Mouse (Mus musculus) kidney, embryonic 15.5 days (tissue): Measurements from ENCODE around the gene Txn1. TPM values are rescaled to one million over a fixed set of nuclear protein-coding genes. Genes with fewer than 3 reads are reported as not detected.

Source experiments
- ATAC-seq: fragments of 200-750 bp; cut with Nextera tagmentation; replicated peaks from 2 replicates; pipeline ENCODE4 v1.8.0; 2017; ENCODE audit warnings: moderate TSS enrichment; ENCODE audit not compliant: low FRiP score
- H3K27ac ChIP-seq: fragments of 300-500 bp; sonication (generic); 2 replicates; pipeline ENCODE4 v1.5.1; 2015; ENCODE audit warnings: mild to moderate bottlenecking, inconsistent platforms
- H3K27me3 ChIP-seq: fragments of 300-500 bp; sonication (generic); 2 replicates; pipeline ENCODE4 v1.6.1; 2015; ENCODE audit warnings: inconsistent platforms
- H3K36me3 ChIP-seq: fragments of 300-500 bp; sonication (generic); 2 replicates; pipeline ENCODE4 v1.6.1; 2015; ENCODE audit warnings: inconsistent platforms
- H3K4me1 ChIP-seq: fragments of 300-500 bp; sonication (generic); 2 replicates; pipeline ENCODE4 v1.6.1; 2015; ENCODE audit warnings: inconsistent platforms
- H3K4me2 ChIP-seq: fragments of 300-500 bp; sonication (generic); 2 replicates; pipeline ENCODE4 v1.6.1; 2015; ENCODE audit warnings: moderate library complexity, mild to moderate bottlenecking, inconsistent platforms
- H3K4me3 ChIP-seq: fragments of 300-500 bp; sonication (generic); replicated peaks from 2 replicates; pipeline ENCODE4 v1.5.1; 2015; ENCODE audit warnings: mild to moderate bottlenecking, inconsistent platforms
- H3K9ac ChIP-seq: fragments of 300-500 bp; sonication (generic); 2 replicates; pipeline ENCODE4 v1.6.1; 2015; ENCODE audit warnings: mild to moderate bottlenecking, inconsistent platforms
- H3K9me3 ChIP-seq: fragments of 300-500 bp; sonication (generic); replicated peaks from 2 replicates; pipeline ENCODE4 v1.6.1; 2016; ENCODE audit warnings: inconsistent platforms
- WGBS: fragments of 180-500 bp; shearing (Covaris S2); methylation state at CpG from one replicate; pipeline ENCODE4 v1.1.7; 2015; ENCODE audit warnings: mixed read lengths; 5-methylcytosine and 5-hydroxymethylcytosine counted together
- polyA plus RNA-seq: library from polyadenylated mRNA; unstranded; fragments of >200 nt; fragmentation: Nextera tagmentation; extraction: Ambion mirVana; gene quantifications from 2 replicates; pipeline ENCODE4 v1.2.1, GENCODE M21; 2015

Txn1 gene
- polyA plus RNA-seq, 1 experiment from 2014 or later: 476 TPM

DNA sequence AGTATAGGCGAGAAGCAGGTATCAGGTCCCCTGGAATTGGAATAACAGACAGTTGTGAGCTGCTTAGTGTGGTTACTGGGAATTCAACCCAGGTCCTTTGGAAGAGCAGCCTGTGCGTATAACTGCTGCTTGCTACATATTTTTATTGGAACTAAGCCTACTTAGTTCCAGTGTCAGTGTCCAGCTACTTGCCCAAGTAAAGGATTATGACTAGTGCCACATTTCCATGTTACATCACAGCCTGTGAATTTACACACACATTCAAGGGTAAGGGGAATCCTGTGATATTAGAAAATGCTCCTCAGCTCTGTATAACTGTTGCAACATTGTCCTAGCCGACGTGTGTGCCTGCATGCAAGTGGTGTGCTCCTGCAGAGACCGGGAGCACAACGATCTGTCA is 18.9 kb downstream of the Txn1 start:
- H3K9ac ChIP-seq: no peak overlapping the region
- H3K27ac ChIP-seq: no peak overlapping the region
- no peaks in the 10 kb centered on the region for H3K4me1 ChIP-seq
- H3K4me2 ChIP-seq: no peak overlapping the region
- 0 out of 2 replicates have a peak, but pooled peaks cover 6% of the 10 kb centered on the region for H3K9me3 ChIP-seq
- WGBS: 79% methylated on average over 6 of the region's 6 CpGs
- H3K36me3 ChIP-seq: peaks cover 2% of the 10 kb centered on the region; the same call in 1 of the 2 replicates
- no peak overlapping the region for H3K4me3 ChIP-seq
- no peaks in the 10 kb centered on the region for H3K27me3 ChIP-seq
- ATAC-seq: no peak

DNA sequence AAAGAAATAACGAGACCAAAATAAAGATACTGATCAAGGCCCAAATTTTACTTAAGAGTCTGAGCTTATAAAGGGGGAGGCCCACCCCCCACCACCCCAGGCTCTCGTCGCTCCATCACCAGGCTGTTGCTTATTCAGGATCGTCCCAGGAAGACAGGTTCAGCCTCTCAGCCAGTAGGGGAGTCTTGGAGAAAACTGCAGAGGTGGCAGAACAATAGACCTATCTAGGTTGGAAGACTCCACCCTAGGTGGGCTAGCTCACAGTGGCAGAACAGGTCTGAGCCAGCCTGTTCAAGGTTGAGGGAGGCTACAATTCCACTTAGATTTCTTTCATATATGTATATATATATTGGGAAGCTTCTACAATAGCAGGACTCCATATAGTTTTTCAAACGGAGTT is 22.0 kb downstream of the Txn1 start:
- Histone ChIP-seq H3K27ac (no peak overlapping the region), H3K9me3 (0 out of 2 replicates have a peak, but pooled peaks cover 6% of the 10 kb centered on the region), H3K4me2 (no peak overlapping the region), H3K27me3 (no peaks in the 10 kb centered on the region), H3K9ac (no peak overlapping the region), H3K4me1 (no peaks in the 10 kb centered on the region), H3K36me3 (no peaks in the 10 kb centered on the region), H3K4me3 (no peak overlapping the region)
- WGBS: 79% methylated on average over 5 of the region's 5 CpGs
- no peak for ATAC-seq

DNA sequence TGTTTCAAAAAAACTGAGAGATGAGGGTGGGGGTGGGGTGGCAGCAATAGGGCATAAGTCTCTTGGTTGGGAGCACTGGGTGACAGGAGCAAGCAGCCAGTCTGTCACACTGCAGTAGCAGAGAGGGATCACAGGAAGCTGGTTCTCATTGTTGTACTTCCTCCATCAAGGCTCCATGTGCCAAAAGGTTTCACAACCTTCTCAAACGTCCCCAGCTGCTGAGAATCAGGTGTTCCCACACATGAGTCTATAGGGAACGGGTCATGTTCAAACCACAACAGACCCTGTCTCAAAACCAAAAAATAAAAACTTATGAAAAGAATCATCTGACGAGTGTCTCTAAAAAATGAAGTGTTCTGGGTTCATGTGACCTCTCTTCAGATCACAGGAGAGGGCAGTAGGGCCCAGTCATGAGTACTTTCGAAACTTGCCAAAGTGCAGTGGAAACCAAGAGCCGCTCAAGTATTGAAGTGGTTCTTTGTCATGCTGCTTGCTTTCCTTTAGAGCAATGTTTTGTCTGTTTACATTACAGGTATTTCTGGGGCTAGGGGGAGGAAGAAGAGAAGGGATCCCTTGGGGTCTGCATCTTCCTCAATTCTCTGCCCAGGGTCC is 25.5 kb downstream of the Txn1 start:
- H3K9me3 ChIP-seq: 0 out of 2 replicates have a peak, but pooled peaks cover 6% of the 10 kb centered on the region
- ATAC-seq: no peak
- H3K4me1 ChIP-seq: no peaks in the 10 kb centered on the region
- H3K27me3 ChIP-seq: no peaks in the 10 kb centered on the region
- WGBS: 74% methylated on average over 5 of the region's 5 CpGs
- H3K4me2 ChIP-seq: no peak overlapping the region
- H3K27ac ChIP-seq: no peak overlapping the region
- H3K4me3 ChIP-seq: no peak overlapping the region
- no peak overlapping the region for H3K9ac ChIP-seq
- no peaks in the 10 kb centered on the region for H3K36me3 ChIP-seq

DNA sequence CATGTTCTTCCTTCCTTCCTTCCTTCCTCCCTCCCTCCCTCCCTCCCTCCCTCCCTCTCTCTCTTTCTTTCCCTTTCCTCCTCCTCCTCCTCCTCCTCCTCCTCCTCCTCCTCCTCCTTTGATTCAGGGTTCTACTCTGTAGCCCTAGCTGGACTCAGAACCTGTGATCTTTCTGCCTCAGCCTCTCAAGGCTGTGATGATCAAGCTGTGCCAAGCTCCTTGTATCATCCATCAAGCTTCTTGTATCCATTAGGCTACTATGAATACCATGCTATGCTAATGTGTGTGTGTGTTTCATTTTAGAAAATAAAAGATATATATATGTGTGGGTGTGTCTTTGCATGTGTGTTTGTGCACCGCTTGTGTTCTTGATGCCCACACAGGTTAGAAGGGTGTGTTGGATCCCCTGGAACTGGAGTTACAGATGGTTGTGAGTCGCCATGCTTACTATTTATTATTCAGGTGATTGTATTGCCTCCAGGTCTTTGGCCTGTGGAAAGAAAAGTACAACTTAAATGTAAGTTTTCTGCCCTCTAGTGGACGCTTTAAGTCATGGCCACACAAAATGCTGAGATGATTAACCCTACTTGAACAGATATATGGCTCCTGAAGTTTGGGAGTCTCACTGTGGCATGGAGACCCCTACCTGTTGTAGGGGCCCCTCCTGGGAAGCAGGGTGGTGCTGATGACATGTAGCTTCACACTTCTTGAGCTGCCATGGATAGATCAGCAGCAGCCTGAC is 28.6 kb downstream of the Txn1 start:
- ATAC-seq: 0 out of 2 replicates have a peak, but pooled peaks have one; percentile 18

DNA sequence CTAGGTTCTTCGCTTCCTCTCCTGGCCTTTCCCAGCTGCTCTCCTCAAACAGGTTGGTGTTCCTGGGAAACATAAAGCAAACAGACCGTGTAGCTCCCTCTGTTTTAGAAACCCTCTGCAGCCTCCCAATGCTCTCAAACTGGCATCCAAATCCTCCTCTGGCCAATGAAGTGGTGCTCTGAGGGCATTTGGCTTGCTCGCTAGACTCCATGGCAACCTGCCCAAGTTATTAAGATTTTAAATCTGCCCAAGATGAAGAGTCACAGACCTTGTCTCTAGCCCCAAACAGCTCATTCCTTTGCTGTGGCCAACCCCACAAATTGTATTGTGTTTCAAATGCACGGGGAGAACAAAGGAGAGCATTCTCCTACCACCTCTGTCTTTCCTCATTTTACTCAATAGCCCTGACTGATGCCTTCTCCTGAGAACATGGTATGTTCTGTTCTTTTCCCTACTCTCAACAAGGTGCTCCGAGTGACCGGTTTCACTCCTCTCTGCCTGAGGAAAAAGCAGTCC is 31.6 kb downstream of the Txn1 start:
- H3K4me3 ChIP-seq: no peak overlapping the region
- no peak for ATAC-seq
- no peaks in the 10 kb centered on the region for H3K9me3 ChIP-seq
- H3K9ac ChIP-seq: no peak overlapping the region
- H3K4me2 ChIP-seq: no peak overlapping the region
- peaks cover 10% of the 10 kb centered on the region for H3K4me1 ChIP-seq
- 79% methylated on average over 6 of the region's 6 CpGs for WGBS
- no peaks in the 10 kb centered on the region for H3K27me3 ChIP-seq
- no peaks in the 10 kb centered on the region for H3K36me3 ChIP-seq
- H3K27ac ChIP-seq: no peak overlapping the region

More for the DNA sequence above, 28.6 kb downstream of the Txn1 start:
- H3K36me3 ChIP-seq: no peaks in the 10 kb centered on the region
- H3K4me3 ChIP-seq: no peak overlapping the region
- H3K4me2 ChIP-seq: no peak overlapping the region
- WGBS: 26% methylated on average over 3 of the region's 3 CpGs
- 0 out of 2 replicates have a peak, but pooled peaks cover under 1% of the 10 kb centered on the region for H3K9me3 ChIP-seq
- no peak overlapping the region for H3K27ac ChIP-seq
- no peak overlapping the region for H3K9ac ChIP-seq
- H3K27me3 ChIP-seq: no peaks in the 10 kb centered on the region
- H3K4me1 ChIP-seq: no peaks in the 10 kb centered on the region

DNA sequence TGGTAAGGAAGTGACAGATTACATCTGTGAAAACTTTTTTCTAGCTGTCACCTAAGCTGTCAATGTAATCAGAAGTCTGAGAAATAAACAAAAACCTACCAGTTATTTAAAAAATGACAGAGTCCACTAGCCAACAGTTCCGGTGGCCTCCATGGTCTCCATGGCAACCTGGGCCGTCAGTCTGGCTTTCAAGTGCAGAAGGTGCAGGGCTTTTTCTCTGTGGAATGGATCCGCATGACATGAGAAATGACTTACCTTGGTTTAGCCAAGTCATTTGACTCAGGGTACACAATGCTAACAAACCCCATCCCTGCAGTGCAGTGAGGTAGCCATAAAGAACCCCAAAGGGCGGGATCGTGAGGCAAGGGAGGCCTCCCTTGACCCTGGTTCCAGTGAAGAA is 34.0 kb downstream of the Txn1 start:
- 46% methylated on average over 5 of the region's 5 CpGs for WGBS
- Histone ChIP-seq H3K27ac (no peak overlapping the region), H3K4me3 (no peak overlapping the region), H3K36me3 (no peaks in the 10 kb centered on the region), H3K9me3 (no peaks in the 10 kb centered on the region), H3K4me1 (peaks cover 15% of the 10 kb centered on the region), H3K4me2 (no peak overlapping the region), H3K27me3 (no peaks in the 10 kb centered on the region), H3K9ac (no peak overlapping the region)
- no peak for ATAC-seq

DNA sequence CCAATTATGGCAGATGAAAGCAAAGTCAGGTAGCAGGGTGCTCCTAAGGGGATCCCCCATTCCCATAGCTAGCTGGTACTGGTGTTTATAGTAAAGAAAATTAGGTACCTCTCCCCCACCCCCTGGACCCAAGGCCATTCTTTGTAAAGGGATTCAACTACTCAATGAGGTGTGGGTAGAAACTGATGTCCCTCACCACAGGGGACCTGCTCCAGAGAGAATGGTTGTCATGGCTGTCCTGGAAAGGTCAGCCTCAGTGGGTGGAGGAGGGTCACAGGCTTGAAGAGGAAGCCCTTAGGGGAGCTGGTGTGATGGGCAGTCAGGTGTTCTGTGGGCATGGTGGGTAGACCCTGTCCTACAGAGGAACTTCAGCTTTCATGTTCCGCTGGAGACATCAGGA is 35.7 kb downstream of the Txn1 start:
- H3K9ac ChIP-seq: no peak overlapping the region
- no peaks in the 10 kb centered on the region for H3K9me3 ChIP-seq
- no peak overlapping the region for H3K4me2 ChIP-seq
- no peak overlapping the region for H3K27ac ChIP-seq
- ATAC-seq: no peak
- H3K4me3 ChIP-seq: no peak overlapping the region
- H3K27me3 ChIP-seq: no peaks in the 10 kb centered on the region
- H3K4me1 ChIP-seq: peaks cover 28% of the 10 kb centered on the region
- 86% methylated on average over 1 of the region's 1 CpGs for WGBS
- H3K36me3 ChIP-seq: no peaks in the 10 kb centered on the region

DNA sequence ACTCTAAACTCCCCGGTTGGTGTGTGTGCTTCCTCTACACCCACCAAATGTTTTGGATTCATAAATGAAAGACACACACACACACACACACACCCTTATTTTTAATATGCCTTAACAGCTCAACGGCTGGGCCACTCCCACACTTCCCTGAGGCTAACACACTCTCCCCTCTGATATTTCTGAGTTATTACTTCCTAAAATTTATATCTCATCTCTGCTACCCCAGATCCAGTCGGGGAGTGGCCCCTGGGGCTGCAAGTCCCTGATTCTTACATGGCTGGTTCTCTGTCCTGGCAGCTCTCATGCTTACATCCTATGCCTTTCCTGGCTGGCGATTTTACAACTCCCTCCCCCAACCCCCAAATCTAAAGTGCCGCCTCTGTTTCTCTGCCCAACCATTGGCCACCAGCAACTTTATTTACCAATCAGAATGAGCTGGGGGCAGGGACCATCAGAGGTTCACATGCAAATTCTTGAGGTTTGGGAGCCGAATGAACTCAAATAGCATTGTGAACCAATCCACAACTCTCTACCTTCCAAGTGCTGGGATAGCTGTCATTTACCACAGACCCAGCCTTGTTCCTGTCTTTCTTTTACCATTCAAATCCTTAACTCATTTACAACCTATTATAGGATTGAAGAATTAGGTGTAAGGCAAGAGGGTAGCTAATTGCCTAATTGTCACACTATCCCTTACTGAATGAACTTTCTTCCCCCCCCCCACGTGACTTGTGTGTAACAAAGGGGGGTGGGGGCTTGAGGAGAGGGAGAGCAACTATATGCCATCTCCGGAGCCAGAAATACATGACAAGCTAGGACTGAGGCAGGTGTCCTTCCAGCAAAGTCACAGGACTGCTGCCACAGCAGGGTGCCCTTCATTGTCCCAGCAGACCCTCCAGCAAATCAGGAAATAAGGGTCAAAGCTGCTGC is 36.5 kb downstream of the Txn1 start:
- Histone ChIP-seq H3K9me3 (no peaks in the 10 kb centered on the region), H3K4me1 (peaks cover 32% of the 10 kb centered on the region), H3K27ac (no peak overlapping the region), H3K9ac (no peak overlapping the region), H3K4me2 (peak overlapping the region; percentile 10; the same call in 1 of the 2 replicates), H3K4me3 (no peak overlapping the region), H3K27me3 (no peaks in the 10 kb centered on the region), H3K36me3 (no peaks in the 10 kb centered on the region)
- WGBS: 11% methylated on average over 8 of the region's 8 CpGs
- ATAC-seq: peak; percentile 26; the same call in 1 of the 2 replicates

DNA sequence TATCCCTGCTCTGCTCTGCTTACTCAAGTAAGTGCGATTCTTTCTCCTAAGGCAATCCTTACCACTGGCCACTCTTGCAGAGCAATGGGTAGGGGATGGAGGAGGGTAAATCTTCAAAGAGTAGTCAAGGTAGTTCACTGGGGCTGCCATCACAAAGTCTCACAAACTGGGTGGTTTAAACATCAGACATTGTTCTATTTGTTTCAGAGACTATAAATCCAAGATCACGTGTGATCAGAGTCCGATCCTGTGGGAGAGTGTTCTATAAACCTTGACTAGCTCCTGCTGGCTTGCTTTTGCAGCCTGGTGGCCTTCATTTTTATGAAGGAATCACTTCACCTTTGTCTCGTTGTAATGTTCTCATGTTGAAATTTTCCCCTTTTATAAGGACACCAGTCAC is 39.5 kb downstream of the Txn1 start:
- no peak for ATAC-seq
- no peak overlapping the region for H3K9ac ChIP-seq
- WGBS: 61% methylated on average over 4 of the region's 4 CpGs

DNA sequence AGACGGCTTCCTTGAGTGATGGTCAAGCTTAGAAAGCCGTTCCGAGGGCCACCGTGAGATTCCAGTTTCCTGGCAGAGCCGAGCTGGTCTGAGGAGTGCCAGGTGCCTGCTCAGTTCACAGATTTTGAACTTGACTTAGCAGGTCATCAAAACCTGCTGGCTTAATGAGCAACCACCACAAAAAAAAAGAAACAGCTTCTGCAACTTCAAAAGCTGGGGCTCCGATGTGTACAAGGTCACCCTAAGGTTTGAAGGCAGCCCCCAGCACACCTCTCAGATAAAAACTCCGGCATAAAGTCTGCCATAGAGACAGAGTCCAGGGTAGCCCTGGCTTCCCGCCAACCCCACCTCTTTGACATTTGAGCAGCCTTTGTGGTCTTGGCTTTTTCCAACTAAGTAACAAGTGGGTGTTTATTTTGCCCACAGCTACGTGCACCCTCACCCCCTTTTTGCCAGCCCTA is 40.0 kb downstream of the Txn1 start, which contains the start of gene D630039A03Rik:
Gene D630039A03Rik, minus strand, starts transcription at position 97 of the 461 bp plus-strand sequence.
- Histone ChIP-seq H3K4me2 (peak within 1 kb of the TSS; percentile 56), H3K9ac (0 out of 2 replicates have a peak within 1 kb of the TSS, but pooled peaks have one; percentile 8), H3K9me3 (no peaks in the 10 kb centered on the region), H3K27me3 (no peaks in the 10 kb centered on the region), H3K4me3 (peak within 1 kb of the TSS; percentile 23), H3K27ac (peak within 1 kb of the TSS; percentile 45), H3K4me1 (peaks cover 33% of the 10 kb centered on the region), H3K36me3 (no peaks in the 10 kb centered on the region)
- ATAC-seq: no peak; the same call in 1 of the 2 replicates
- 12% methylated on average over 9 of the region's 9 CpGs for WGBS

More for the DNA sequence above, 39.5 kb downstream of the Txn1 start:
- Histone ChIP-seq H3K4me1 (peaks cover 33% of the 10 kb centered on the region), H3K27ac (peak overlapping the region; percentile 45; the same call in 1 of the 2 replicates), H3K4me2 (peak overlapping the region; percentile 56), H3K27me3 (no peaks in the 10 kb centered on the region), H3K36me3 (no peaks in the 10 kb centered on the region), H3K4me3 (no peak overlapping the region), H3K9me3 (no peaks in the 10 kb centered on the region)

DNA sequence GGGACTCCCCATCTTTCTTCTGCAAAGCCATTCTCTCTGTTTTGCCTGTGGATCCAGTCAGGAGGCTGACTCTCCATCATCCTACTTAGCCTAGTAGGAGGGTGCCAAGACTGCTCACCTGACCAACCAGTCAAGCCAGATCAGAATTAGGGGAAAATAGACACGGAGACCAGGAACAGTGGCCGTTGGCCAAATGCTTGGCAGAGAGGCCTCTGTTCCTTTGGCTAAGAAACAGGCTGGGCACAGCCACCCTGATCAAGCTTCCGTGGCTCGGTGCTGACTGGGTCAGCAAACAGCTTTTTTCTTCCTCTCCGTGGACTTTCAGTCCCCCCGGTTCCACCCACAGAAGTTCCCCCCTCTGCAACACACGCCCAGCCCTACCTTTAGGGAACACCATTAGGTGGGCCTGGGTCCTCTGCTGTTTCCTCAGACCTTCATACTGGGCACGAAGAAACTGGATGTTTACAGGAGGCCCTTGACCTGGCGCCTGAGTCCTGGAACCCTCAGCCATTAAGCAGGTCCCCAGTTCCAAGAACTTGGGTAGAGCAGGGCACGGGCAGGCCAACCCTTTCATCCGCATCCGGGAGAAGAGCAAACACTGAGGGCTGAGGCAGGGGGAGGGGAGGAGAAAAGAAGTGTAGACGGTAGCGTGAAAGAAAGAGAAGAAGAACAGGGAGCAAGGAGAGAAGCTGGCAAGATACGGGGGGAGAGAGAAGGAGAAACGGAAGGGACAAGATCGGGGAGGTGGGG is 40.8 kb downstream of the Txn1 start:
- peak; percentile 23 for ATAC-seq
- Histone ChIP-seq H3K9ac (0 out of 2 replicates have a peak overlapping the region, but pooled peaks have one; percentile 8), H3K27ac (peak overlapping the region; percentile 45), H3K9me3 (no peaks in the 10 kb centered on the region), H3K4me3 (peak overlapping the region; percentile 23), H3K27me3 (no peaks in the 10 kb centered on the region), H3K4me2 (peak overlapping the region; percentile 56), H3K4me1 (peaks cover 33% of the 10 kb centered on the region), H3K36me3 (no peaks in the 10 kb centered on the region)
- WGBS: 29% methylated on average over 17 of the region's 17 CpGs
